Mouse (Mus musculus) ES-Bruce4 (cell line): ENCODE measurements around the gene Gli2.

ENCODE experiments used
- CTCF ChIP-seq: IDR thresholded peaks from one replicate; pipeline ENCODE4 v1.8.1; 2011; ENCODE audit warnings: low read depth, low read length
- EP300 ChIP-seq: IDR thresholded peaks from 2 replicates; pipeline ENCODE4 v1.6.1; 2011; ENCODE audit warnings: low read depth, low read length; ENCODE audit not compliant: insufficient read depth
- POLR2A ChIP-seq: IDR thresholded peaks from one replicate; pipeline ENCODE4 v1.8.1; 2011; ENCODE audit warnings: low read length; ENCODE audit not compliant: insufficient read depth

- no peak for TF ChIP-seq CTCF
- no peak for TF ChIP-seq EP300
- no peak for TF ChIP-seq POLR2A
Measured at GRCm38 (mm10) chr1:119008949-119009348, 44.5 kb downstream of the Gli2 start.
